Mouse (Mus musculus) natural killer cell, adult 2 months (primary cell): ENCODE measurements around the gene Atp10b.
"Not testable (repeated sequence)": the region's sequence is repeated elsewhere in the genome, so short reads cannot be mapped to it uniquely, and the experiment has no call there.

Experiments used
- DNase-seq, 2 experiments: peaks; one replicate each; pipeline ENCODE4 v3.0.0; 2022; ENCODE audit warnings: low spot score in 2 of 2

Gene Atp10b

DNA sequence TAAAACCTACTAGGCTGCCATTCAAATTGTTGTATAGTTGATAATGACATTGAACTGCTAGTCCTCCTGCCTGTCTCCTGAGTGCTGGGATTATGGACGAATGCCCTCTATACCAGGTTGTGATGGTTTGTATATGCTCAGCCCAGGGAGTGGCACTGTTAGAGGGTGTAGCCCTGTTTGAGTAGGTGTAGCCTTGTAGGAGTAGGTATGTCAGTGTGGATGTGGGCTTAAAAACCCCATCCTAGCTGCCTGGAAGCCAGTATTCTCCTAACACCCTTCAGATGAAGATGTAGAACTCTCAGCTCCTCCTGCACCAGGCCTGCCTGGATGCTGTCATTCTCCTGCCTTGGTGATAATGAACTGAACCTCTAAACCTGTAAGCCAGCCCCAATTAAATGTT lies at the start of gene Atp10b:
Gene Atp10b, plus strand, starts transcription at position 301 of the 400 bp plus-strand sequence.
- DNase-seq: no peak

DNA sequence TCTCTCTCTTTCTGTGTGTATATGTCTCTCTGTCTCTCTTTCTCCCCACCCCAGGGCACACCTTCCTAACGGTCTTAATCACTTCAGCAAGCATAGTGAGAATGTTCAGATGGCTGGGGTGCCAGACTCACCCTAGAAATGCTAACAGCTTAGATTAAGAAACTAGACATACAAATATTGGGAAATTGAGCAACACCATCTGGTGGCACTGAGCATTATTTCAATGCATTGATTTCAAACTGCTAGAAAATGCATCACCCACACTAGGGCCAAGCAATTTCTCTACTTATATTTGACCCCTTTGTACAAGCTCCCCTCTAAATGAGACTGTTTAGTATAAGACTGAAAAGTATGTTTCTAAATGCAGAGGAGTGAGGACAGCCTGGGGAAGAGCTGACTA lies 48.3 kb upstream of the Atp10b start:
- no peak for DNase-seq

DNA sequence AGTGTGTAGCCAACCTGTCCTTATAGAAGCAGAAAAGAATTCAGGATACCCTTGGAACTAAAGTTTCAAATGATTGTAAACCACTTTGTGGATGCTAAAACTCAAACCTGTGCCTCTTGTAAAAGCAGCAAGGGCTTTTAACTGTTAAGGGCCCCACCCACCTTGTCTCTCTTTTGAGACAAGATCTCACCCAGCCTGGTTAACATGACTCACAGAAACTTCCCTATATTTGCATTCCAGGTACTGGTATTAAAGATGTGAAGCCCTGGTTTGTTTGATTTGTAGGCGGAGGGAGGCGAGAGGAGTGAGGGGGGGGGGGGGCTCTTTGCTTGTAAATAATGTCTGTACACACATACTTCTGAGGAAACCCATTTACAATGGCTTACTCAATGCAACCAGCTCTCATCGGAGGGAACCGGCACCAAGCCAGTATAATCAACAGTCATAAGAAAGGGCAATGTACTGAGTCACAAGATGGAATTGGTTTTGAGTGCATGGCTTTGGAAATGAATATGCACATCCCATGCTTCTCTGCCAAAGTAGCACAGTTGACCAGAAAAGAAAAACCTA lies 23.7 kb upstream of the Atp10b start:
- no peak for DNase-seq

DNA sequence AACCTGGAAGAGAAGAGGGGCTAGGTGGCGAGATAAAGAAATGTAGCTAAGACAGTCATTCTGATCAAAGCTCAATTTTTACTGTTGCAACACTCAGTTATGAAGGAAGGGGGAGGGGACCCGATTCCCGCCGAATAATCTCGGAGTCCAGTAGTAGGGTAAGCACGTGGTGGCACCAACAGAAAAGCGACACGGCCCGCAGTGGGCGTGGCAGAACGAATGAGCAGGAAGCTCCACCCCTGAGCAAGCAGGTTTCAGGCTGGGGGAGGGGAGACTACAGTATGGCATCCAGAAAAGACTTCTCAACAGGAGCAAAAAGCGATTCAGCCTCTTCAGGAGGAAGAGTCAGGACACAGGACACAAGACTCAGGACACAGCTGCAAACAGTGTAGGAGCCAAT lies 23.1 kb upstream of the Atp10b start:
- not testable (repeated sequence) for DNase-seq

DNA sequence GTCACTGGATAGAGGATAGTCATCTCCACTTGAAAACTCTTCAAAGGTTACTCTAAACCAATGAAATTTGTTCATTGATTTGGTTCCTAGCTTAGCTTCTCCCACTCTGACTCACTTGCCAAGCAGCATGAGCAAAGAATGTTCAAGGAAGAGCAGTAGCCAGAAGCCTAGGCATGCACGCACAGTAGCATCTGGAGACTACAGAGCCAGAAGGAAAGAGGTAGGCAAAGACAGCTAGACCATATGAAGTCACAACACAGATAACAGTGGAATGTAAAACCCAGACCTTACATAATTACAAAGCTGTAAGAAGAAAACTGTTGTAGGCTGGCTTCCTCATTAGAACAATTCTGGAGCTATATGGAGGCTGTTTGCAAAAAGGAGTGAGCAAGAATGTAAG lies 8.4 kb upstream of the Atp10b start:
- DNase-seq: no peak

DNA sequence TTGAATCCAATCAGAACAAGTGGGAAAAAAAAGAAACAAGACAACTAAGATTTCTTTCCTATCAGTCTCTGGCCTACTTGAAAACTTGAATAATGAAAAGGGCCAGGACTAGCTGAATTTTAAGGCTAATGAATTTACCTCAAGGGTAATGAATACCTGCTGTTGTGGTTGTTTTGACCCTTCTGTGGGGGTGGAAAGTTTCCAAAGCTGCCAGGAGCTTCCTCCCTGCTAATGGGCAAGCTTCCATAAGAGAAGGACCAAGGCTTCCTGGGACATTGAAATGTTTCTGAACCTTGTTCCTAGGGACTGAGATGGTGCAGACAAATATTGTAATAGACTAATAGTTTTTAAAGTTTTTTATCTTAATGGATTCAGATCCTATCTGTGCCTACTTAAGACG lies 6.9 kb upstream of the Atp10b start:
- no peak for DNase-seq

DNA sequence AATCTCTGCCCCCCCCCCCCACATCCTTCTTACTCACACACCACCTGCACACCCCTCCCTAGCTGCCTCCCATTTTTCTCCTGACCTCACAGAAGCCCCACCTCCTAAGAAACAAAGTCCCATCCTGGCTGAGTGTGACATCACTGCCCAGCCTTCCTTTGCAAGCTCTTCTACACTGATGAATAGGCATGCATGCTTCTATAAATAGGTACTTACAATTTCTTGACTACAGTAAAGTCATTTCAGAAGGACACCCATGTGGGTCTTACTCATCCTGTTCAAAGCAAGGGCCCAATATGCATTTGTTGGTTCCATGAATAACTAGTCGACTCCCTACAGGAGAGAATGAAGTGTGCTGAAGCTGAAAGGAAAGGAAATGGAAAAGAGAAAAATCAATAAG lies 5.5 kb upstream of the Atp10b start:
- DNase-seq: no peak

DNA sequence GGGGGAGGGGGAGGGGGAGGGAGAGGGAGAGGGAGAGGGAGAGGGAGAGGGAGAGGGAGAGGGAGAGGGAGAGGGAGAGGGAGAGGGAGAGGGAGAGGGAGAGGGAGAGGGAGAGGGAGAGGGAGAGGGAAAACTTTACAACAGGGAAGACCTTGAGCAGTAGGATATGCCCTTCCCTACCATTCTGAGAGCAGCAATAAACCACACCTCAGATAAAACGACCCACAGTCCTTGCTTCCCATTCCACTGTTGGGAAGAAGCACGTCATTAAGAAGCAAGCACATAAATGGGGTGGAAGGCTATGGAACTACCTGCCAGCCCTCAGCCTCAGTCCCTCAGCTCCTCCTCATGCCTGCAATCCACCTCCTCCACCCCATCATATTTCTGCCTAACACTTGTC lies 4.8 kb upstream of the Atp10b start:
- not testable (repeated sequence) for DNase-seq

DNA sequence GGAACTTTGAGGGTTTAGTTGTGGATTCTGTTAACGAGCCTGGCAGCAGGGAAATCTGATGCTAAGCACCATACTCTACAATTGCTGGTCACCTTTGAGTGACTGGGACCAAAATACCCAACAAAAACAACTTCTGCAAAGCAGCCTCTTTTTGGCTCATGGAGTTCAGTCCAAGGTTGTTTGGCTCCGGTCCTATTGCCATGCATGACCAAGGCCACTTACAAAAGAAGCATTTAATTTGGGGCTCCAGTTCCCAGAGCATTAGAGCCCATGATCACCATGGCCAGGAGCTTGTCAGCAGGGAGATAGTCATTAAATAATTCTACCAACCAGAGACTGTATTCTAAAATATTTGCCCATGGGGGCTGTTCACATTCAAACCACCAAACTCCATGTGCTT lies 2.3 kb upstream of the Atp10b start:
- DNase-seq: no peak

DNA sequence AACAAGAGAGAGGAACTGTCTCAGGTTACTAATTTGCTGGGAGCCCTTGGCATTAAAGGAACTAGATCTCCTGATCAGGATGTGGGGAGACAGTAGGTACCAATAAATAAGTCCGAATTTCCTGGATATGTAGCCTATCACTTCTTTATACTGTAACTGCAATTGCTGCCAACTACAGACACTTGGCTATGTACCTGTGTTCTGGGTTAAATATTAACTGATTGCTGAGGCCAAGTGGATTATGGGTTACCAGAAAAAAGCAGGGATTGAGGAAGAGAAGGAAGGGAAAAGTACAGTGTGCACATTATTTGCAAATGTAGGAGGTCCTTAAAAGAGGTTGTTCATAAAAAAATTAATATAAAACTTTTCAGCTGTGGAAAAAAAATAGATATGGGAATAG lies 1.3 kb upstream of the Atp10b start:
- DNase-seq: no peak

DNA sequence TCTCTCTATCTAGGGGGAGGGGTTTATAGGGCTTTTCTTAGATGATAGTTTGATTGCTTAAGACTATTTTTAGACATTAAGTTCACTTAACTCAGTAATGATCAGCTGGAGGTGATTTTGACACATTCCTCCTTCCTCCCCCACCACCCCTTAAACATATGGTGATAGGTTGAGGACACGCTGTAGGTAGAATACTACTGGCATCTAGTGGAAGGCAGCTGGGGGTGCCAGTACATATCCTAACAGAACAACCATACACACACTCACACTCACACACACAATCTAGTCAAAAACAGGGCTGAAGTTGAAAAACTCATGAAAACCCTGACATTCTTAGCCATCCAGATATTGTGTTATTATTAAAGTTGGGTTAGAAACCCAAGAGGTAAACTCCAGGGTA lies 5.3 kb downstream of the Atp10b start:
- no peak for DNase-seq

DNA sequence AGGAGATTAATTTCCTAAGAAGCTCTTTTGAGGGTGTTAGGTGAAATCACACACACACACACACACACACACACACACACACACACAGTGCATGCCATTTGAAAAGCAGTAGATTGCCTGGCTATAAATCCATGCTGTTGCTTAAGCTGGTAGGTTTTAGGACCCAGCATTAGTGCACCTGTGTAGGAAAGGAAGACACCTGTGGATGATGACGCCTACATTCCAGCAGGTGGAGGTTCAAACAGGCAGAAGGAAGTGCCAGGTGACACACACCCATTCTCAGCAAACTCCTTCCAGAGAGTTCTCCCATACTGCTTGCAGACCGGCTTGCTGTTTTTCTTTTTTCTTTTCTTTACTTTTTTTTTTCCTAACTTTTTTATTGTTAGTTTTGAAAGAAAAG lies 5.7 kb downstream of the Atp10b start:
- no peak for DNase-seq

DNA sequence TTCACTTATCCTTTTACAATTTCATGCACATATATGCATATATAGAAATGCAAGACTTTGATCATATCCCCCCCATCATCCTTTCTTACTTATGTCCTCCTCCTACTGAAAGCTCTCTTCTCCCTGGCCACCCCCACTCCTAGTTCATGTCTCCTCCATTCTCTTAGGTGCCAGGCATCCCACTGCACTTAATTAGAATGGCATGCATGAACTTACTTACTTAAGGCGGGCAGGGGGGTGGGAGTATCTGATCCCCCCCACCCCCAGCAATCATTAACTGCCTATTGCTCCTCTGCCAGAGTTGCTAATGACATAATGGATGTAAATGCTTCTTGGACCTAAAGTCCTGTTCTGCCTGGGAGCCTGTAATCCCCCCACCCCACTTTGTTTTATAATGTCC lies 9.1 kb downstream of the Atp10b start:
- DNase-seq: no peak

DNA sequence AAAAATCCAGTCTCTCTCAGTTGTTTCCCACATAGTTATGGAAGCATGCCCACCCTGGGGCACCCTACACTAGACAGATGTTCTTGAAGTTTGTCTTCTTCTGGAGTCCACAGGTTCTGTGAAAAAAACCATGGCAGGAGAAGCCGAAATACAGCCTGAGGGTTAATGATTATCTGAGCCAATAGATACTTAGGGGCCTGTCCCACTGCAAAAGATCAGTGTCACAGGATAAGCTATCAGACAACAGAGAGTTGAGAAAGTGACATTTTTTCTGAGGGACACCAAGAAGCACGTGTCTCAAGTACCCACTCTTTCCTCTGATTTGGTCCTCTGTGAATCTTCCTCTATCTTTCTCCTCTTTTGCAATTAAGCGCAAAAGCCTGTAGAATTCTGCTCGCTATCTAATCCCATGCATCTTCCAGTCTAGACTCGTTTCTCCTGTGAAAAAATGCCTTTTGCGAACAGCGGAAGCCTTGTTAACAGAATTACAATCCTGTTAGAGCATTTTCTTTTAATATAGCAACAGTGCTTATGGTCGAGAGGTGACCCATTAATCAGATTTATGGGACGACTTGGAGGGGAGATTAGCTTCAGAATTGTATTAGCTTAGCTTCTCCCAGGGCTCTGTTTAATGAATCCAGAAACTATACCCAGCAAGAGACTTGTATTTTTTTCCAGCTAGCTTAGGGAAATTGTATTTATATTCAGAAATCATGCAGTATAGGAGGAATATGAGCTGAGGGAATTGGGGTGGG lies 10.7 kb downstream of the Atp10b start:
- no peak for DNase-seq

DNA sequence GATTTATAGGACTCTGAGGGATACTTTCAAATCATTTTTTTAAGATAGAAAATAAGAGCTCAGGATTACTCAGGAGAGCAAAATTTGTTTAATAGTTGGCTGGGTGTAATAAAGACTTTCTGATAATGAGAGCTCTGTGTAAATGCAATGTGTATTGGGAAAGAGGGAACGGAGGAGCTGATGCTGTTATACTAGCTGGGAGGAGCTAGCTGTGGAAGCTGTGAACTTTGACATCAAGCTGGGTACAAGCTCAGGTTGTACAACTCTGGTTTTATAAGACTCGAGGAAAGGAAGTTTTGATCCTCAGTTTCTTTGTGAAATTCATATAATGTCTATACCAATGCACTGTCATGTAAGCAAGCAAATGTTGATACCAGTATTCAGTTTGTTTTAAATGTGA lies 20.9 kb downstream of the Atp10b start:
- no peak for DNase-seq

DNA sequence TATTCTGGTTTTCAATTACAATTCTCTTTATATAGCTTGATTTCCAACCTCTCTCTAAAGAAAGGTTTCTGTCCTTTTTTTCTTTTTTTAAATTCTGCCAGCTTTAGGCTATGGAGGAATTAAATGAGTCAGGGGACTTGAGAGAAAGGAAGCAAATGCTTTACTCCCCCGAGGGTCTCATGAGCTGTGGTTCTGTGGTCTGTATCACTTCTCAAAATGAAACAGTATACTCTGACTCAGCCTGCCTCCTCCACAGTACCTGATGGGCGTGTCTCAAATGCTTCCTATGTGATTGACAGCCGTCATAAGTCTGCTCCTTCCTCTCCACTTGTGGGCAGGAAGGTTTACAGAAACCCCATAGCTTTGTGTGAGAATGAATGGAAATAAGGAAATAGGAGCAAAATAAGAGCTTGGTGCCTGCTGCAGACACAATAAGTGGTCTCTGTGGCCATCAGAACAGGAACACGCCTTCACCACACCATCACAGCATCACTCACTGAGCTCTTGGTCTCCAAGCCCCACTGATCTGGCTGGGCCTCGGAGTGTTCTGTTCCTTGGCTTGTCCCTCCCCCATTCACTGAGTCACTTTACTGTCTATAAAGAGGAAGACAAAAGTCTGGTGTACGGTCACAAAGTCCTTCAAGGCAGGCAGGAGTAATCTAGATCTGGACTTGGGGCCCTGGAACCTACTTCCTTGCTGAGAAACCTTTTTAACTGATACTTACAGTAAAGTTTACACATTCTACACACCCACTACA lies 24.9 kb downstream of the Atp10b start:
- DNase-seq: no peak

DNA sequence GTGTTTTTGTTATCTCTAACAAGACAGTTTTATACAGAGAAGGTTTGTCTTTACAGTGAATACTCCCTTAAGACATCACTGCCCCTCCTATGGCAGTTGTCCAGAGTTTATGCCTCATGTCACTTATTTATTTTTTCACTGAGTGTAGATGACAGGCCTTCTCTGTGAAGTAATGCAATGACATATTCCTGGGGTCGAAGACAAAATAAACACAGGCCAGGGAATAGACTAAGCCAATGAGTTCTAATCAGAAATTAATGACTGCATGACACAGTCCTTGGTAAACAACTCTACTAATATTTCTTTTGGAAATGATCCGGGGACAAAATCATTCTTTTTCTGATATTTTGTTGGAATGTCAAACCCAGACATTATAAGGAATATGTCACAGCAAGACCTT lies 32.7 kb downstream of the Atp10b start:
- no peak for DNase-seq

DNA sequence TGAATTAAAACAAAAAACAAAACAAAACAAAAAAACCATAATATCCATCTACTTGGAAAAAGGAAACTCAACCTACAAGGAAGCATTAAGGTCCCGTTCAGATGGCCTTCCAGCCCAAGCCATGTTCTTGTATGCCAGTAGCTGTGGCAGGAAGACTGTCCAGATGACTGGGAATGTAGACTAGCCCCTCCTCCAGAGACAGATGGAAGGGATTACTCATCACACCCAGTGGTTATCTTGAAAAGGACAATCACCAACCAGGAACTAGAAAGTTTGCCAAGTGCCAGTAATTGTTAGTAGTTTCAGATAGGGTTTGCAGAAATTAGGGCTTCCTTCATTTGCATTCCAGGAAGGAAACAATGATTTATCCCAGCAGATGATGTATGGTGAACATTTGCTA lies 33.1 kb downstream of the Atp10b start:
- no peak for DNase-seq

DNA sequence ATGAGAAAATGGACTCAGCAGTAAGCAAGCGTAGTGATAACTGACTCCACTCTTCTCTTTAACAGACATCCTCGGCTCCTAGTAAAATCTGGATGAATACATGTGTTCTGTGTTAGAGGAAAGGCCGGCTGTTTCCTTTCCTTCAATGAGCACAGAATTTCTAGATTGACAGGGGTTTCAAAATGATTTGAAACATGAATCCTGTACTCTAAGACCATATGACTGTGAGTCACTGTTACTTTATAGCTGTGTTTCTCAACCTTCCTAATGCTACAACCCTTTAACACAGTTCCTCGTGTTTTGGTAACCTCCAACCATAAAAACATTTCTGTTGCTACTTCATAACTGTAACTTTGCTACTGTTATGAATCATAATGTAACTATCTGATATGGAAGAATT lies 33.8 kb downstream of the Atp10b start:
- DNase-seq: no peak

DNA sequence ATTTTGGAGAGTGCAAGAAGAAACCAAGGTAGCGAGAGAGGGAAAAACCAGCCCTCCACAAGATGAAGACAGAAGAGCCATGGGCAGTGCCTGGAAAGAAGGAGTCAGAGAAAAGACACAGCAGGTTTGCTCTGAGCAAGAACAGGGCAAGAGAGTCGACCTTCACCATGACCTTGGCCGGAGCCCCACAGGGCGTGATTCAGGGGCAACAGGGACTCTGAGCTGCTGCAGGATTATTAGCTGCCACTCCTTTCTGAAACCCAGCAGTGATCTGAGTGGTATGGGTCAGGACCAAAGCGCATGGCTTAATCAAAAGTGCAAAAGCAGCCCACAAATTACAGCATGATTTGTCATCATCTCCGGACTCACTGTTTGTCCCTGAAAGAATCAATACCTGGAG lies 36.6 kb downstream of the Atp10b start:
- no peak for DNase-seq

DNA sequence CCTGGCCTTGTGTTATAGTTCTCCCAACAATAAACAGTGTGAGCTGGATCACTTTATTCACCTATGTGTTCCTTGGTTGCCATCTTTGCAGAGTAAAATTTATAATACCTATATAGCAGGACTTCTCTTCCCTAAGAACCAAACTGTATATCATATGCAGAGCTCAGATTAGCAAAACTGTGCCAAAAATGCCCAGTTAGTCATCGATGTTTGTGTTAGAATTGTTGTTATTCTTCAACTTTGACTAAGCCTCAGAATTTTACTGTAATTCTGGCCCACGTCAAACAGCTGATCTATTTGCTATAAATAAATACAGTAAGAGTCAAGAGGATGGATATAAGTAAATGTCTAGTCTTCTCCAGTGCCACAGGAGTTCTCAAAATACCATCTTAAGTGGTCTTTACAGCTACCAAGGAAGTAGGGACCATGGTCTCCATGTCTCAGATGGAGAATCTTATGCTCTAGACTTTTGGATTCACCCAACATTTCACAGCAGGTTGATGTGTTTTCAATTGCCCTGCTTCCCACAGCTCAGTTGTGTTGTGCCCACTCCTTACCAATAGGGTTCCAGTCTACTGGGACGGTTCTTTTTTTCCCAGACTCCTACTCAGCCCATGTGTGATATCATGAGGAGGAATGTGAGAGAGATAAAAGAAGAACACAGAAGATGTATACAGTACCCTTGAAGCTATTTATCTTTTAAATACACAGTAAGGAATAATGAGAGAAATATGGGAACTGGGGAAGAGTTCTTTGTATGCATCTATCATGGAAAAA lies 40.3 kb downstream of the Atp10b start:
- DNase-seq: no peak

DNA sequence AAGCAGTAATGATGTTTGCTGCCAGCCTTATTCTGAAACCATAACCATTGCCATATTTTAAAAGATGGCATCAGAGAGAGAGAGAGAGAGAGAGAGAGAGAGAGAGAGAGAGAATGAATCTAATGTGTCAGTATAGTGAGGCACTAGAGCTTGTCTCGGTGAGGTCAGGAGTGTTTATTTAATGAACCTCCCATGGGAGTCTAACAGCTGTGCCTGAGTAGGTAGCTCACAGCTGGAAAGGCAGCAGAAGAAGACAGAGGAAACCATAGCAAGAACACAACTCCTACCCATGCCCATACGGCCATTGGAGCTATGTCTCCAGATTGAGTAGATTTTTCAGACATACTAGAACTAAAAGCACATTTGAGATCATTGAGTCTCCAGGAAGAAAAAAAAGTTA lies 49.1 kb downstream of the Atp10b start:
- DNase-seq: no peak
